Mouse (Mus musculus) hindbrain, embryonic 16.5 days (tissue): ENCODE data around the gene Setd6. TPM values are rescaled to one million over a fixed set of nuclear protein-coding genes. Genes with fewer than 3 reads are reported as not detected.

Experiments
- ATAC-seq: fragments of 200-750 bp; cut with Nextera tagmentation; 2 replicates; pipeline ENCODE4 v1.8.0; 2017; ENCODE audit warnings: moderate TSS enrichment, moderate library complexity
- H3K27ac ChIP-seq: fragments of 300-500 bp; sonication (generic); 2 replicates; pipeline ENCODE4 v1.5.1; 2014; ENCODE audit warnings: low read depth, mild to moderate bottlenecking, control low read depth, low read length, moderate library complexity
- H3K27me3 ChIP-seq: fragments of 300-500 bp; sonication (generic); replicated peaks from 2 replicates; pipeline ENCODE4 v1.6.1; 2014; ENCODE audit warnings: low read length; ENCODE audit not compliant: control insufficient read depth, insufficient read depth
- H3K36me3 ChIP-seq: fragments of 300-500 bp; sonication (generic); 2 replicates; pipeline ENCODE4 v1.6.1; 2014; ENCODE audit warnings: mild to moderate bottlenecking, low read length, moderate library complexity, mixed read lengths; ENCODE audit not compliant: control insufficient read depth, insufficient read depth
- H3K4me1 ChIP-seq: fragments of 300-500 bp; sonication (generic); 2 replicates; pipeline ENCODE4 v1.6.1; 2014; ENCODE audit warnings: low read depth, low read length; ENCODE audit not compliant: control insufficient read depth, insufficient read depth
- H3K4me2 ChIP-seq: fragments of 300-500 bp; sonication (generic); 2 replicates; pipeline ENCODE4 v1.6.1; 2014; ENCODE audit warnings: mild to moderate bottlenecking, low read length, control low read depth, moderate library complexity
- H3K4me3 ChIP-seq: fragments of 300-500 bp; sonication (generic); 2 replicates; pipeline ENCODE4 v1.5.1; 2014; ENCODE audit warnings: mild to moderate bottlenecking, low read length, control low read depth, moderate library complexity
- H3K9ac ChIP-seq: fragments of 300-500 bp; sonication (generic); 2 replicates; pipeline ENCODE4 v1.6.1; 2014; ENCODE audit warnings: low read depth, mild to moderate bottlenecking, control low read depth, low read length, moderate library complexity
- H3K9me3 ChIP-seq: fragments of 300-500 bp; sonication (generic); 2 replicates; pipeline ENCODE4 v1.6.1; 2014; ENCODE audit warnings: mild to moderate bottlenecking, low read length, moderate library complexity; ENCODE audit not compliant: control insufficient read depth
- WGBS: fragments of 180-500 bp; shearing (Covaris S2); extraction: QIAGEN DNeasy Blood & Tissue Kit; methylation state at CpG from one replicate; pipeline ENCODE4 v1.1.7; 2014; 5-methylcytosine and 5-hydroxymethylcytosine counted together
- polyA plus RNA-seq: library from polyadenylated mRNA; unstranded; fragments of >200 nt; fragmentation: Nextera tagmentation; extraction: Ambion mirVana; gene quantifications from 2 replicates; pipeline ENCODE4 v1.2.1, GENCODE M21; 2015

The Setd6 gene
- polyA plus RNA-seq, 1 experiment from 2014 or later, result 30.6 TPM

GRCm38 (mm10) chr8:95688073-95688672 is 27.5 kb upstream of the Setd6 start:
- H3K4me1 ChIP-seq, result no peaks in the 10 kb centered on the region
- no peak overlapping the region for H3K4me3 ChIP-seq
- H3K27me3 ChIP-seq, result no peaks in the 10 kb centered on the region
- no peak overlapping the region for H3K9ac ChIP-seq
- ATAC-seq, result no peak
- no peak overlapping the region for H3K4me2 ChIP-seq
- H3K9me3 ChIP-seq, result no peaks in the 10 kb centered on the region
- H3K27ac ChIP-seq, result no peak overlapping the region
- no peaks in the 10 kb centered on the region for H3K36me3 ChIP-seq
- WGBS, result 65% methylated on average over 10 of the region's 10 CpGs

GRCm38 (mm10) chr8:95690929-95691541 is 24.6 kb upstream of the Setd6 start:
- Histone ChIP-seq H3K9ac (no peak overlapping the region), H3K36me3 (no peaks in the 10 kb centered on the region), H3K4me2 (no peak overlapping the region), H3K9me3 (no peaks in the 10 kb centered on the region), H3K4me1 (peaks cover 7% of the 10 kb centered on the region), H3K27ac (no peak overlapping the region), H3K27me3 (no peaks in the 10 kb centered on the region), H3K4me3 (no peak overlapping the region)
- 80% methylated on average over 13 of the region's 13 CpGs for WGBS
- no peak for ATAC-seq

- peak overlapping the region; percentile 28 for H3K9ac ChIP-seq
- peaks cover 11% of the 10 kb centered on the region for H3K4me1 ChIP-seq
- 10% methylated on average over 6 of the region's 6 CpGs for WGBS
- no peak overlapping the region for H3K4me3 ChIP-seq
- 0 out of 2 replicates have a peak overlapping the region, but pooled peaks have one; percentile 7 for H3K4me2 ChIP-seq
- no peaks in the 10 kb centered on the region for H3K9me3 ChIP-seq
- no peak for ATAC-seq
- no peaks in the 10 kb centered on the region for H3K27me3 ChIP-seq
- no peak overlapping the region for H3K27ac ChIP-seq
- H3K36me3 ChIP-seq, result no peaks in the 10 kb centered on the region
These were observed 21.1 kb upstream of the Setd6 start for GRCm38 (mm10) chr8:95694631-95695030.

GRCm38 (mm10) chr8:95696661-95697060 is 19.0 kb upstream of the Setd6 start:
- ATAC-seq, result no peak
- Histone ChIP-seq H3K27me3 (no peaks in the 10 kb centered on the region), H3K27ac (no peak overlapping the region), H3K9me3 (no peaks in the 10 kb centered on the region), H3K4me3 (no peak overlapping the region), H3K36me3 (no peaks in the 10 kb centered on the region), H3K4me2 (peak overlapping the region; percentile 46), H3K4me1 (peaks cover 29% of the 10 kb centered on the region), H3K9ac (peak overlapping the region; percentile 51; the same call in 1 of the 2 replicates)
- WGBS, result 61% methylated on average over 8 of the region's 8 CpGs

- no peaks in the 10 kb centered on the region for H3K36me3 ChIP-seq
- peaks cover 30% of the 10 kb centered on the region for H3K4me1 ChIP-seq
- 4% methylated on average over 11 of the region's 11 CpGs for WGBS
- peak overlapping the region; percentile 46 for H3K4me2 ChIP-seq
- ATAC-seq, result peak; percentile 28
- H3K9me3 ChIP-seq, result no peaks in the 10 kb centered on the region
- H3K27me3 ChIP-seq, result no peaks in the 10 kb centered on the region
- H3K4me3 ChIP-seq, result no peak overlapping the region
- peak overlapping the region; percentile 51 for H3K9ac ChIP-seq
- no peak overlapping the region for H3K27ac ChIP-seq
These were observed 18.6 kb upstream of the Setd6 start for GRCm38 (mm10) chr8:95697128-95697527.

GRCm38 (mm10) chr8:95698179-95698578 is 17.5 kb upstream of the Setd6 start:
- no peaks in the 10 kb centered on the region for H3K27me3 ChIP-seq
- no peak for ATAC-seq
- H3K9ac ChIP-seq, result no peak overlapping the region
- WGBS, result 47% methylated on average over 6 of the region's 6 CpGs
- no peak overlapping the region for H3K4me2 ChIP-seq
- no peak overlapping the region for H3K27ac ChIP-seq
- no peak overlapping the region for H3K4me3 ChIP-seq
- H3K36me3 ChIP-seq, result no peaks in the 10 kb centered on the region
- no peaks in the 10 kb centered on the region for H3K9me3 ChIP-seq
- H3K4me1 ChIP-seq, result peaks cover 34% of the 10 kb centered on the region

GRCm38 (mm10) chr8:95700282-95700681 is 15.4 kb upstream of the Setd6 start:
- 24% methylated on average over 9 of the region's 9 CpGs for WGBS
- Histone ChIP-seq H3K9me3 (no peaks in the 10 kb centered on the region), H3K27me3 (no peaks in the 10 kb centered on the region), H3K36me3 (no peaks in the 10 kb centered on the region), H3K27ac (peak overlapping the region; percentile 59), H3K9ac (peak overlapping the region; percentile 36), H3K4me1 (peaks cover 43% of the 10 kb centered on the region), H3K4me3 (no peak overlapping the region), H3K4me2 (peak overlapping the region; percentile 24; the same call in 1 of the 2 replicates)
- no peak for ATAC-seq

- no peaks in the 10 kb centered on the region for H3K27me3 ChIP-seq
- H3K27ac ChIP-seq, result no peak overlapping the region; the same call in 1 of the 2 replicates
- no peak; the same call in 1 of the 2 replicates for ATAC-seq
- peaks cover 7% of the 10 kb centered on the region; the same call in 1 of the 2 replicates for H3K36me3 ChIP-seq
- WGBS, result 79% methylated on average over 4 of the region's 4 CpGs
- no peak overlapping the region for H3K9ac ChIP-seq
- H3K4me2 ChIP-seq, result no peak overlapping the region; the same call in 1 of the 2 replicates
- H3K4me1 ChIP-seq, result peaks cover 44% of the 10 kb centered on the region
- H3K9me3 ChIP-seq, result no peaks in the 10 kb centered on the region
- H3K4me3 ChIP-seq, result no peak overlapping the region
These were observed 13.9 kb upstream of the Setd6 start for GRCm38 (mm10) chr8:95701809-95702208.

GRCm38 (mm10) chr8:95702480-95703446 is 12.9 kb upstream of the Setd6 start:
- peak overlapping the region; percentile 80 for H3K4me2 ChIP-seq
- ATAC-seq, result peak; percentile 95
- peaks cover 15% of the 10 kb centered on the region for H3K36me3 ChIP-seq
- peak overlapping the region; percentile 88 for H3K9ac ChIP-seq
- H3K9me3 ChIP-seq, result no peaks in the 10 kb centered on the region
- under 1% methylated on average over 32 of the region's 34 CpGs for WGBS
- peak overlapping the region; percentile 84 for H3K27ac ChIP-seq
- H3K4me3 ChIP-seq, result peak overlapping the region; percentile 75
- peaks cover 42% of the 10 kb centered on the region for H3K4me1 ChIP-seq
- H3K27me3 ChIP-seq, result no peaks in the 10 kb centered on the region
